Mouse (Mus musculus) gastrocnemius, adult 18-20 months (tissue): ENCODE data around the gene Crxos. TPM values are rescaled to one million over a fixed set of nuclear protein-coding genes. Genes with fewer than 3 reads are reported as not detected.
"Not testable (repeated sequence)": the region's sequence is repeated elsewhere in the genome, so short reads cannot be mapped to it uniquely, and the experiment has no call there.

Source experiments
- DNase-seq: peaks from one replicate; pipeline ENCODE4 v3.0.0; 2021; ENCODE audit warnings: low spot score
- long read RNA-seq, 2 experiments: library from polyadenylated mRNA; stranded (forward); transcript quantifications; one replicate each; pipeline ENCODE4 v2.0.0; 2021
- total RNA-seq, 2 experiments: library from RNA; stranded (reverse); gene quantifications; 2 replicates each; pipeline ENCODE4 v1.2.3; 2021

Gene Crxos
- not detected for total RNA-seq
- long read RNA-seq, experiment 1 = 0 reads
- long read RNA-seq, experiment 2 = 0 reads

DNA sequence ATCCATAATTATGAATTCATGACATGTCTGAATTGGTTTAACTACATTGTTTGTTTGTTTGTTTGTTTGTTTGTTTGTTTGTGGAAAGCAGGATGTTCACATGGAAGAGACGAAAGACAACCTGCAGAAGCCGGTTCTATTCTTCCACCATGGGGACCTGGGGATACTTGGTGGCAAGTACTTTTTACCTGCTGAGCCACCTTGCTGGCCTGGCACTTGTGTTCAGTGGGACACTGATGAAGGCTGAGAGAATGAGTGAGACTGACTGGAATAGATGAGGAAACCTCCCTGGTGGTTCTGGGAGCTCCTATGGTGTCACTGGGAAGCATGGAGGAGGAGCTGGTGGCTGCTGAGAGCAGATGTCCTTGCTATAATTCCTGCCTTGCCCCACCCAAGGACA, at the start of gene Crxos:
TSS of gene Crxos (plus strand) at position 301 of the 400 bp plus-strand sequence.
- no peak for DNase-seq

DNA sequence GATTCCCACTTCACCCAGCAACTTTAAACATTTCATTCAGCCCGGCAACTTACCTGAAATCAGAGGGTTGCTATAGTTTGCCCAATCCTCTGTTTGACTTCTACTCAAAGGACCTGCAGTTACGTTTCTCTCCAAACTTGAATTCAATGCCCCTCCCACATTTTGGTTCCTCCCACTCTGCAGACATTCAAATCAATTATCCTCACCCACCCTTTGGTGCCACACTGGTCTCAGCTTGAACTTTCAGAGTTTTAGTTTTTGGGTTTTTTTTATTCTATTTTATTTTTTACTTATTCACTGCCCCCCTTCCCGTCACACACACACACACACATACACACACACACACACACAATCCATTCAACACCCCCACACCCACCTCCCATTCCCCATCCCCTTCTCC, 42.8 kb upstream of the Crxos start, which contains the start of gene Obox6:
TSS of gene Obox6 (minus strand) at position 101 of the 400 bp plus-strand sequence.
- DNase-seq = no peak

DNA sequence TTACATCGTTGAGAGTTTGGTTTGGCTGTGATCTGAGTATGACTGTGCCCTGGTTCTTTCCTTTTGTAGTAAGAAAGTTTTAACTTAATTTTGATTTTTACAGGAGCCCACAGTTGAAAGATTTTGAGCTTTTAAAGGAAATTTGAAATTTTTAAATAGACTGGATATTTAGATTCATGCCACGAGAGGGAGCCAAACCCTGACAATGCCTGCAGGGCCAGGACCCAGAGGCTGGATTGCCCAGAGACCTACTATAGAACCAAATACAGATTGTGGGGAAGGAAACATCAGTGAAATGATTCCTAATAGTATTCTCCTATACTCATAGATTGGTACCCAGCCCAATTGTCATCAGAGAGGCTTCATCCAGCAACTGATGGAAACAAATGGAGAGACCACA, 22.8 kb upstream of the Crxos start:
- DNase-seq = no peak

DNA sequence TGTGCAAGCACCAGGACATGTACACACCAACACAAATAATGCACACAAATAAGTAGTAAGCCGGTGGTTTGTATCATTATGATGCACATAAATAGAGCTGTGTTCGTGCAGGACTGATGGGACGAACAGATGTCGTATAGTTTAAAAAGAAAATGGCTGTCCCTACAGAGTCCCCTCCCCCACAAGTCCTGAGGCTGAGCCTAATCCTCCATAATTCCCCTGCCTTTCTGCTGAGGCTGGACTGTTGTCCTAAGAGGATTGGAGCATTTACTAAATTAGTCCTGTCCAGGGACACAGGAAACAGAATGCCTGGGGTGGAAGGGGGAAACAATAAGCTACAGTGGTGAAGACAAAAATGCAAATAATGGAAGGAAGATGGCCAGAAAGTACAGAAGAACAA, 18.3 kb upstream of the Crxos start:
- no peak for DNase-seq

DNA sequence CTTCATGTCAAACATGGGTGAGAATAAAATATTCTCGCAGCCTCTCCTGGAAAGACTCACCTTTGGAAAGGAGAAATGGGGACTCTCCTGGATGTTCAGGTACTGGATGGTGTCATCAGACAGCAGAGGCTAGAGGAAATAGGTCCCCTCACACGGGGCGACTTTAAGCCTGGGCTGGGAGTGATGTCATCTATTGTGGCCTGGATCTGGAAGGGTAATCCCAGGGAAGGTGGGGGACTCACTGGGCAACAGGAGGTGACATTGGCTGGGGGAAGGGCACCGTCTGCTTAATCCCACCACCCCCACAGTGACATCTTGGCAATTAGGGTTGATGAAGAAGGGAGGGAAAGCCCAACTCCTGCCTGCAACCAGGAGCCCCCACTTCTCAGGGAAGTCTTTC, 2.7 kb upstream of the Crxos start, which contains the start of gene Crx:
TSS of gene Crx (minus strand) at position 213 of the 400 bp plus-strand sequence.
- no peak for DNase-seq

DNA sequence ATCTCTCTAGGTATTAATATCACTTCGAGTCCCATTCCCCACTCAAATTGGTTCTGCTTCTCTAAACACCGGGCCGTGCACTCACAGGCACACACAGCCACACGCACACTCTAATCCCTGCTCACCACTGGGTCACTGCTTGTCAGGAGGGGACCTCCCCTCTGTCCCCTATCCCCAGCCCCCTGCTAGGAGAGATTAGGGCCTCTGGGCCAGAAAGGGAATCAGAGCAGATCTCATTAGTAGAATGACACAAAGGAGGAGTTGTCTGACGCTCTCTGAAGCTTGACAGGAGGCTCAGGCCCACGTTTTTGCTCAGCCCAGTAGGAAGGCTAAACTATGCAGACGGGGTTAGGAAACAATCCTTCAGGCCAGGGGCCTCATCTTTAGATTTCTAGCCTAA, 1.0 kb upstream of the Crxos start:
- DNase-seq = no peak

DNA sequence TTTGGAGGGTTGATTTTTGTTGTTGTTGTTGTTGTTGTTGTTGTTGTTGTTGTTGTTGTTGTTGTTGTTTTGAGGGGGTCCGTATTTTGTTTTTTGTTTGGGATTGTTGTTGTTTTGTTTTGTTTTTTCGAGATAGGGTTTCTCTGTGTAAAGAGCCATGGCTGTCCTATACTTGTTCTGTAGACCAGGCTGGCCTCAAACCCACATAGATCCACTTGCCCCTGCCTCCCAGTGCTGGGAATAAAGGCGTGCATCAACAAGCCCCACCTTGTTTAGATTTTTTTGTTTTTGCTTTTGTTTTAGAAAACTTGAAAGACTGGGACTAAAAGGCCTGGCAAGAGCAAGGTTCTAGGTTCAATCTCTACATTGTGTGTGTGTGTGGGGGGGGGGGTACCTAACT, 586 bp upstream of the Crxos start:
- no peak for DNase-seq

DNA sequence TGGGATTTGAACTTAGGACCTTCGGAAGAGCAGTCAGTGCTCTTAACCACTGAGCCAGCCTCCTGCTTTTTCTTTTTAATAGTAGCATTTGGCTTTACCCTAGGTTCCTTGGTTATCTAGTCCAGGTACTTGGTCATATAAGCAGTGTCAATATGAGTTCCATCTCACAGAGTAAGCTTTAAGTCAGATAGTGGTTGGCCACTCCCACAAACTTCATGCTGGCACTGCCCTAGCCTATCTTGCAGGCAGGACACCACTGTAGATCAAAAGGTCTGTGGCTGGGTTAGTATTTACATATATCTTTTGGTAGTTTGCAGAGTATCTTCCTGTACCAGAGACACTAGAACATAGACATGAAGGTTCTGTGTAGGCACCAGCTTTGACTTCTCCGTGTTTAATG, 1.7 kb downstream of the Crxos start:
- no peak for DNase-seq

DNA sequence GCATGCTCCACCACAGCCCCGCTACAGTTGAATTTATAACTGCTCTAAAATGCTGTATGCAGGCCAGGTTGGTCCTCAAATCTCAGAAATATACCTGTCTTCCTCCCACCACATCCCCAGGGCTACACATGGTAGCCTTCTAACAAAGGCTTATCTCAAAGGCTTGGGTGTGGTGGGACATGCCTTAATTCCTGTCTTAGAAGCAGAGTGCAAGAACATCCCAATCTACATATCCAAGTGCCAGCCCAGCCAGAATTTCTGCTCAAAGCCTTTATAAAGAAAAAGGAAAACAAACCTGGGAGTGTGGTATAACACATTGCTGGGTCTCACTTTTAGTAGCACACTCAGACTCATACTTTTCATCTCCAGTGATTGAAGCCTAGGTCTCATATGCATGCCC, 11.8 kb downstream of the Crxos start:
- DNase-seq = no peak

DNA sequence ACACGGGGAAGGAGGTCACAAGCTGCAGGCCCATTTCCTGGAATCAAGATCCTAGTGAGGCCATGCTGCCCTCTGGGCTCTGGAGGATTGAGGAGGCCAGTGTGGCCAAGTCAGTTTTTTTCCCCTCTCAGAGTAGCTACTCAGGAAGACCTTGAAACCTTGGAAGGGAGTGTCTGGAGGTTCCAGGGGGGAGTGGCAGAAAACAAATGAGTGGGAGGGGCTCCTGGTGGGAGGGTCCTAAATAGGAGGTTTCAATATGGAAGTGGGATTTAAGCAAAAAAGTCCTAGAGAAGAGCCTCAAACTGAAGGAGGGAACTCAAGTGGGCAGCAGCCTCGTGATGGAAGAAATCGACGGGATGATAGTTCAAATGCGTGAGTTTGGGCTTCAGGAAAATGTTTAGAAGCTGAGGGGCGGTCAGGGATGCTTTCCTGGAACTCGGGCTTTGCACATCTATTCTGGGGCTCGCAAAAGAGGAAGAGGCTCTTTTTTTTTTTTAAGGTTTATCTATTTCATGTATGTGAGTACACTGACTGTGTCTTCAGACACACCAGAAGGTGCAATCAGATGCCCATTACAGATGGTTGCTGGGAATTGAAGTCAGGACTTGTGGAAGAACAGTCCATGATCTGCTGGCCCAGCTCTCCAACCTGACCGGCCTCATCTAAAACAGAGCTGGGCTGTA, 19.1 kb downstream of the Crxos start:
- DNase-seq = no peak

DNA sequence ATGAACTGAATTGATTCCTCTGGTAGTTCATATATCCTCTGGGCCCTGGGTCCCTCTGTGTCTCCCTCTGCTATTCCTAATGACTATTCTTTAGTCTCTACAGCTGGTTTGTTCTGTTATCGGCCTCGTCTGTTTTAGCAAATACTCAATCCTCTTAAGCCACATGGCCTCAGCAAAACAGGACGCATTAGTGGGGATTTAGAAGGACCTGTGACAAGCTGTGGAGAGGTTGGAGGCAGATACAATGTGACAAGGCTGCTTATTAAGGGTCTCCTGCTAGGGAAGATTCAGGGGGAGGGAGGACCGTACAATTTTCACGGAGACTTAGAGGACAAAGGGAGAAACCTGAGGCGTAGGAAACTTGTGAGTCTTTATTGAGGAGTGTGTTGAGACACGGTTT, 23.4 kb downstream of the Crxos start:
- DNase-seq = no peak

DNA sequence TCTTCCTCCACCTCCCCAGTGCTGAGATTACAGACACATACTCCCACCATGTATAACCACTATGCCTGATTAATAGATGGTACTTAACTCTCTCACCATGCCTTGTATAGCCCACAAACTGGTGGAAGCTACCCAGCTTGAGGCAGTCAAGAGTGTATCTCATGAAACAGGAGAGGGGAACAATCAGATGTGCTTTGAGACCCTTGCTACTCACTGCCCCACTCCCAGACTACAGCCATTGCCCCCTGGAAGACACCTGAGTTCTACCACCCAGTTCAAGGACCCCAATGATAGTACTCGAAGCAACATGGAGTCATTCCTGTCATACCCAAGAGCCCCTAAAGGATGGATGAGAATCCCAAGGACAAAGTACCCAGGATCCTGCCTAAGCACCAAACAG, 24.2 kb downstream of the Crxos start:
- no peak for DNase-seq

DNA sequence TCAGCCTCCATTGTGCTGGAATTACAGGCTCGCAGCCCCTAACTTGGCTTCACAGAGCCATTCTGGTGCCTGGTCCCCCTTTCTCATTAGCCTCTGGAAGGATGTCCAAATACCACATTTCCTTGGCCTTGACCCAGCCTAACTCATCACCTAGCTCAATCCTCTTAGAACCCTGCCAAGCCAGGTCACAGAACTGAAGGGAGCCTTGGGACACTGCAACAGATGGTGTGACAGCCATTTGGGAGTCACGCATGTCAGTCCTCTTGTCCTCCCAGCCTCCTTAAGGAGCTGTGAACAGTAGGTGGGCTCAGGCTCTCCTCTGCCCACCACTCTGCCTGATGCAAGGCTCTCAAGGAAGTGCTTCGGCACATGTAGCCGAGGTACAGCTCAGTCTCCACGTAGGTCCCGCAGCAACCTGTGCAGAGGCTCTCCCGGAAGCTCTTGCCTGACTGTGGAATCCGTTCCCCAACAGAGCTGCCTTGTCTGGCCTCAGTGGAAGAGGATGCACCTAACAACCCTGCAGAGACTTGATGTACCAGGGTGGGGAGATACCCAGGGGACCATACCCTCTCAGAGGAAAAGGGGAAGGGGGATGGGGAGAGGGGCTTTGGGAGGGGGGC, 25.7 kb downstream of the Crxos start:
- no peak for DNase-seq

DNA sequence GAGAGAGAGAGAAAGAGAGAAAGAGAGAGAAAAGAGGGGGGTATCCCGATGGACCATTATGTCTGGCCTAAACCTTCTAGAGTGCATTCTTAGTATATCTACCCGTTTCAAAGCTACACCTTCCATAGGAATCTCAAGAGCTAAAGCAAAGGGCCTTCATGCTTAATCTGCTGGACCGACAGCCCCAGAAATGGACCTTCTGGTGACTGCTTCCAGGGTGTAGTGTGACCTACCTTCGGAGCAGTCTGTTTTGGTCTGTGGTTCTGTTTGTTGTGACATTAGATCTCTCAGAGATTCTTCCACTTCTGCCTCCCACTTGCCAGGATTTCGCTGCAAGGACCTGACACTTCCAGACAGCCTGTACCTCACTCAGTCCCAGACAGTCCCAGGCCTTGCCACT, 28.1 kb downstream of the Crxos start:
- DNase-seq = no peak

DNA sequence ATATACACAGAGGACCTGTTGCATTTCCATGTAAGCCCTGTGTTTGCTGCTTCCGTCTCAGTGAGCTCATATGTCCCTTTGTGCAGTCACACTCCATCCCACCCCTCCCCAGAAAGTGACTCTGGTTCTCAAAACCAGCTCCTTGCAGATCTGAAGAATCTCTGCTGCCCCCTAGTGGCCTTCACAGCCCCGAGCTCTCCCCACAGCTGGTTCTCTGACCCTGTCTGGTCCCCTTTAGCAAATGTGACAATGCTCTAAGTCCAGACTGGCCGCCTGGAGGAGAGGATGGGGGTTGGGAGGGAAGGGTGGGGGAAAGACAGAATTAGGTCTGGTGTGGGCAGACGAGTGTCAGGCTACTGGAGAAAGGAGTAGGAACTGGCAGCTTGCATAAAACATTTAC, 29.8 kb downstream of the Crxos start:
- DNase-seq = peak; percentile 76

DNA sequence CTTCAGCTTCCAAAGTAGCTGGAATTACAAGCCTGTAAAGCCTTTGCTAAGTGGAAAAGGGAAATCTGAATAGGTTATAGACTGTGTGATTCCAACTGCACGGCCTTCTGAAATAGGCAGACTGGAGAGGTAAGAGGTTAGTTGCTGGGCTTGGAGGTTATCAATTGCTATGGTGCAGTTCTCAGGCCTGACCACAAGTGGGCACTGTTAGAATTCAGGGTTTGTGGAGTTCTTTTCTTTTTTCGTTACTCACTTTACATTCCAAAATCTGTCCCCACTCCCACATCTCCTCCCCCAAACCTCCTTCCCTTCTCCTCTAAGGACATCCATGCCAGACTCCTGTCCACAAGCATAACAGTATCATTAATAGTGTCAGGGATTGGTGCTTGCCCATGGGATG, 31.8 kb downstream of the Crxos start:
- peak; percentile 50 for DNase-seq

DNA sequence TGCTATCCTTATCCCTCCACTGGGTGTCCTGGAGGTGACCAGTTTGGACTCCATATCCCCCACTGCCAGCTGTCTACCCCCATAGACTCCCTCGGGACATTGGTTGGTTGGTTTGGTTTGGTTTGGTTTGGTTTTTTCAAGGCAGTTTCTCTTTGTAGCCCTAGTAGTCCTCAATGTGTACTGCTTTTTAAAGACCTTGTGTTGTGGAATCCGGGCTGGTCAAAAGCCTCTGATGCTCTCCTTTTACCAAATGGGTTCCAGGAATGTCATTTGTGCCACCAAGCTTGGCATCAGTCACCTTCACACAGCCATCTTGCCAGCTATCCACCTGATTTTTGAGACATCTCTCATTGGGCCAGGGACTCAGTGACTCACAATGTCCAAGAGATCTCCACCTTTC, 32.3 kb downstream of the Crxos start:
- no peak for DNase-seq

DNA sequence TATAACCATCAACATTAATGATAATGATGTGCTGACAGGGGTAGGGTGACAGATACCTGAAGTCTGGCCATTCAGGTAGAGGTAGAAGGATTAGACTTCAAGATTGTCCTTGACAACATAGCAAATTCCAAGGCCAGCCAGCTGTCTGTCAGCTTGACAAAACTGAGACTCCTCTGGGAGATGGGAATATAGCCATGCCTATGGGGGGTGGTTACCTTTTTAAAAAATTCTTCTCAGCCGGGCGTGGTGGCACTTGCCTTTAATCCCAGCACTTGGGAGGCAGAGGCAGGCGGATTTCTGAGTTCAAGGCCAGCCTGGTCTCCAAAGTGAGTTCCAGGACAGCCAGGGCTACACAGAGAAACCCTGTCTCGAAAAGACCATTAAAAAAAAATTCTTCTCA, 33.3 kb downstream of the Crxos start:
- not testable (repeated sequence) for DNase-seq

DNA sequence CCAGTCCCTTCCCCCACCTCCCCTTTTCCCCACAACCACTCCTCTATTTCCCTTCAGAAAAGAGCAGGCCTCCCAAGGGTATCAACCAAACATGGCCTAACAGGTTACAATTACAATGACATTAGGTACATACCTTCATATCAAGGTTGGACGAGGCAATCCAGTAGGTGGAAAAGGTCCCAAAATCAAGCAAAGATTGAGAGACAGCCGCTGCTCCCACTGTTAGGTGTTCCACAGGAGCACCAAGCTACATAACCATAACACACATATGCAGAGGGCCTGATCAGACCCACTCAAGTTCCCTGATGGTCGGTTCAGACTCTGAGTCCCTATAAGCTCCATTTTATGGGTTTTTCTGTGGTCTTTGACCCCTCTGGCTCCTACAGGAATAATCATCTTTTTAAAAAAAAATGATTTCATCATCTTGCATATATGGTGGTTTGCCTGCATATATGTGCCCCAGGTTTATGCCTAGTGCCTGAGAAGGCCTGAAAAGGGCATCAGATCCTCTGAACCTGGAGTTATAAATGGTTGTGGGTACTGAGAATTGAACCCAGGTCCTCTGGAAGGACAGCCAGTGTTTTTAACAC, 33.8 kb downstream of the Crxos start:
- no peak for DNase-seq

DNA sequence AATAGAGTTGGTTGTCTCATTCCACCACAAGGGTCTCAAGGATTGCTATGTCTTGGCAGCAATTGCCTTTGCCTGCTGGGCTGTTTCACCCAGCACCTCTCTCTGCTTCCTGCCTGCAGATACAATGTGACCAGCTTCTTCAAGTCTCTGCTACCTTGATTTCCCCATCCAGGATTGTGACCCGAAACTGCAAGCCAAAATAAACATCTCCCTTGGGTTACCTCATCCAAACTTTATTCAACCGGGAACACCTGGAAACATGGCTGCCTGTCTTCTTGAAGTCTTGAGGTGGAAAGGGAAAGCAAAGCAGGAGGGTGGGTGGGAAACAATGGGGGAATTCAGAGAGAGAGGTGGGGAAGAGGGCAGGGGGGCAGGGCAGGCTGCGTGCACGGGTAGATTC, 34.6 kb downstream of the Crxos start:
- no peak for DNase-seq

DNA sequence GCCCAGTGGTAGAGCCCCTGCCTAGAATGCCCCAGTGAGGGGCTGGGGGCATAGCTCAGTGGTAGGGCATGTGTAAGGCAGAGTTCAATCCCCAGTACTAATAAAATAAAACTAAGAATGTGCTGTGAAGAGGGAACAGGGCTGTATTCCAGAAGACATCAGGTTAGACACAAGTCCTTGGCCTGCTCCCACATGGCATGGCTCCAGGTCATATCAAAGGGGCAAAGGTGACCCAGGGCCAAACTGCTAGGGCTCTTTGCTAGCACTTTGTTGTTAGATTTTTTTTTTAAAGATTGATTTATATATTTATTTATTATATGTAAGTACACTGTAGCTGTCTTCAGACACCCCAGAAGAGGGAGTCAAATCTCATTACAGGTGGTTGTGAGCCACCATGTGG, 36.0 kb downstream of the Crxos start:
- no peak for DNase-seq

DNA sequence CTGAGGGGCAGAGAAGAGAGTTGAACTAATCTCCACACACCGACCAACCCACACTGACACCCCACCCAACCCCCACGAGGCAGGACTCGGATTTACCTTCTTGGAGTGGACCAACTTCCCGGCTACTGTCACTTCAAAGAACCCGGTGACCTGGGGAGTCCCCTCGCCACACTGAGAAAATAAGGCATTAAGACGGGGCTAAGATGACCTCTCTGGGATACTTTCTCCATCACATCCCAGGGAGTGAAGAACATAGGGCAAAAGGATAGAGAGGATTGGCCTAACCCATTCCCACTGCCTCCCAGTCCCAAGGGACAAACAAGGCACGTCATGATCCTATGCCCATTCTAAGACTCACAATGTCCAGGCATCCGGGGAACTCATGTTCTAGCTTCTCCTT, 37.5 kb downstream of the Crxos start:
- no peak for DNase-seq

DNA sequence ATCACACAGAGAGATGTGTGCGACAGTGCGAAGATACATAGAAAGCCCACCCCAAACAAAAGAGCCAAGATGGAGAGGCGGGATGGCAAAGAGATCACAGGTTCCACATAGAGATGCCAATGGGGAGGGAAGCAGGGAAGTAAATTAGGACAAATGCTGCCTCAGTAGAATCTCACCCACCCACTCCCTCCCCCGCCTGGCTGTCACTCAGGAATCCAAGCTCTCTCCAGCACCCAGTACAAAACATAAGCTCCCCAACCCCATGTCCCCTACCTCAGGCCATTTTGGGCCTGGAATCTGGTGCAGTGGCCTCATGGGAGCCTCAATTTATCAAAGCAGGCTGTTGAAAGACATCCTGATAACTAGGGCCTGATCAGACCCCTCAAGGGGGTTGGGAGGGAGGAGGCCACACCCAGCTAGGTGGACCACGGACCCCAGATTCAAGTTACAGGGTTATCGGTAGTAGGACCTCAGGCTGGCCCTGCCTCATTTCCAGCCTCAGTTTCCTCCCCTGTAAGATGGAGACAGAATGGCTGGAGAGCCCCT, 38.3 kb downstream of the Crxos start:
- no peak for DNase-seq
